Mouse (Mus musculus): ENCODE data around the gene Sprr2a1.
"Not testable (repeated sequence)": the region's sequence is repeated elsewhere in the genome, so short reads cannot be mapped to it uniquely, and the experiment has no call there.

The Sprr2a1 gene

GRCm38 (mm10) chr3:92215569-92215968, at the start of gene Sprr2a1, which contains the start of gene Sprr2a2:
Gene Sprr2a1 (plus strand): TSS chr3:92215799.
Gene Sprr2a2 (plus strand): TSS chr3:92215920.
- not testable (repeated sequence) for DNase-seq

DNA sequence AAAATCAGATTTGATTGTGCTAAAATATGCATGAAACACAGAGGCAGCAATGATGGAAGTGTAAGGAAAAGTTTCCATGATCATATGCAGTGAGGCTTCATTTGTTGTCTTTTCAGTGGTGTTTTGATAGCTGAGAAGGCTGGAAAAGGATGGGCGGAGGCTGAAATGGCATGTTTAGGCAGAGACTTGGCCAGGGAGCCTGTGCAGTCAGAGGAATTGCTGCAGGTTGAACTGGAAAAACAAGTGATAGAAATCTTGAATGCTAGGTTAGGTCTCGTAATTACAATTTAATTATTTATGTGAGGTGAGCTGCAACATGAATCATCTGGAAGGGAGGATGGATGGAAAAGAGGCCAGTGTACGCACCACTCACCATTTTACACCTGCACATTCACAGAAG, 45.8 kb upstream of the Sprr2a1 start:
- DNase-seq = no peak

GRCm38 (mm10) chr3:92176880-92177279, 38.7 kb upstream of the Sprr2a1 start:
- no peak for DNase-seq

DNA sequence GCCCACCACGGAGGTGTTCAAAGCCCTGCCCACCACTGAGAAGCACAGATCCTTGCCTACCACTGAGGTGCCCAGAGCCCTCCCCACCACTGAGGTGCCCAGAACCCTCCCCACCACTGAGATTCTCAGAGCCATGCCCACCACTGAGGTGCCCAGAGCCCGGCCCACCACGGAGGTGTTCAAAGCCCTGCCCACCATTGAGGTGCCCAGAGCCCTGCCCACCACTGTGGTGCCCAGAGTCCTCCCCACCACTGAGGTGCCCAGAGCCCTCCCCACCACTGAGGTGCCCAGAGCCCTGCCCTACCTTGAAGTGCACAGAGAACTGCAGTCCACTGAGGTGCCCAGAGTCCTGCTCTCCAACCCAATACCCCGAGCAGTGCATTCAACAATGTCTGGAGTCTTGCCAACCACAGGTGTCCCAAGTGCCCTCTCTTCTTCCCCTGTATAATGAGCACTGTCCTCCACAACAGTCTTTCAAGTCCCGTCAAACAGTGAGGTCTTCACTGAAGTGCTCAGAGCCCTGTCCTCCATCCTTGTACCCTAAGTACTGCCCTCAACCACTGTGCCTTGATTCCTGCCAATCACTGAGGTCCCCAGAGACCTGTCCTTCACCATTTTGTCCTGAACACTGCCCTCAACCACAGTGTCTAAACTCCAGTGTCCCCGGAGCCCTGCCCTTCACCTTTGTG, 19.9 kb upstream of the Sprr2a1 start:
- DNase-seq = no peak

DNA sequence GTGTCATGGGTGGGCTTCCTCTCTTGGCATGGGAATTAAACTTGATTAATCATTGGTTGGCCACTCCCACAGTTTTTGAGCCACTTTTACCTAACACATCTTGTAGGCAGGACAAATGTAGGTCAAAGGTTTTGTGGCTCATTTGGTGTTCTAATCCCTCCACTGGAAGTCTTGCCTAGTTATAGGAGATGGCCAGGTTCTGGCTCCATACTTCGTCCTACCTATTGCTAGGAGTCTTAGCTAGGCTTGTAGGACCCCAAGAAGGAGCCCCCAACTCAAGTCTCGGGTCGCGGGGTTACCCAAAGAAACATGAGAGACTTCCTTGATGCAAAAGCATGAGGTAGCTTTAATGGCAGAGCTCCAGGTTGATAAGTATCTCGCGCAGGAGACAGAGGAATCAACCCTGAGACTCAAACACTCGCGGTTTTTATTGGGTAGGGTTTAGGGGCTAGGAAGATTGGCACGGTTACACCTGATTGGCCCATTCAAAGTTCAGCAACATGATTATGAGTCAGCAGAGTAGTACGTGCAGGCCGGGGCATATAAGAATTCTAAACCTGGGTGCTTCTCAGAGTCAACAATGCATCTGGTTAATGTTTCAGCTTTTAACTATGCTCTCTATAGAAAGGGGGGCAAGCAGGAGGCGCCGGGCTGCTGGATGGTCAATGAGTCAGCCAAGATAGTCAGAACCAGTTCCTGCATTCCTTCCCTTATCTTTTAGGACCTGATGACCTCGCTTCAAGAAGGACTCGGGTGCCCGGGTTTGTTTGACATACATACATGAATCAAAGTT, 4.3 kb upstream of the Sprr2a1 start:
- not testable (repeated sequence) for DNase-seq

DNA sequence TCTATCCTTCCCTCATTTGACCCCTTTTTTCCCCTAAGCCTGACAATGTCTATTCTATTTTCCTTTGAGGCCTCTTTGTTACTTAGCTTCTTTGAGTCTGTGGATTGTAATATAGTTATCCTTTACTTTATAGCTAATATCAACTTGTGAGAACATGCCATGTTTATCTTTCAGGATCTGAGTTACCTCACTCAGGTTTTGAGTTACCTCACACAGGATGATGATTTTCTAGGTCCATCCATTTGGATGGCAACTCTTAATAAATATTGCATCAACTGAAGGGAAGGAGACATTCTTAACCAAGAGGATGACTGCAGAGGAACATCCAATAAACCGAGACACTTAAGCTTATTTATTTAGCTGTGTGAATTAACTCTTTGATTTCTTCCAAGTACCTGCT, 3.5 kb upstream of the Sprr2a1 start:
- not testable (repeated sequence) for DNase-seq

- not testable (repeated sequence) for DNase-seq
Measured at GRCm38 (mm10) chr3:92213651-92214050, 1.9 kb upstream of the Sprr2a1 start.

GRCm38 (mm10) chr3:92219031-92219430, 3.4 kb downstream of the Sprr2a1 start:
- DNase-seq = not testable (repeated sequence)

DNA sequence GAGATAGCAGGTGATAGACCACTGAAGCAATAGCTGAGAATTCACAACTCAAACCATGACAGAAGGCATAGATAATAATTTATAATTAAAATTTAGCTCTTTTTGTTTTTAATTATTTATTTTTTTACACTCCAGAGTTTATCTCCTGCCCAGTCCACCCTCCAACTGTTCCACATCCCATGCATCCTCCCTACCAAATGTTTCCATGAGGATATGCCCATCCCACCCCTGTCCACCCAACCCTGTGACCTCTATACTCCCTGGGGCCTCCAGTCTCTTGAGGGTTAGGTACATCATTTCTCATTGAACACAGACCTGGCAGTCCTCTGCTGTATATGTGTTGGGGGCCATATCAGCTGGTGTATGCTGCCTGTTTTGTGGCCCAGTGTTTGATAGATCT, 8.1 kb downstream of the Sprr2a1 start:
- not testable (repeated sequence) for DNase-seq

DNA sequence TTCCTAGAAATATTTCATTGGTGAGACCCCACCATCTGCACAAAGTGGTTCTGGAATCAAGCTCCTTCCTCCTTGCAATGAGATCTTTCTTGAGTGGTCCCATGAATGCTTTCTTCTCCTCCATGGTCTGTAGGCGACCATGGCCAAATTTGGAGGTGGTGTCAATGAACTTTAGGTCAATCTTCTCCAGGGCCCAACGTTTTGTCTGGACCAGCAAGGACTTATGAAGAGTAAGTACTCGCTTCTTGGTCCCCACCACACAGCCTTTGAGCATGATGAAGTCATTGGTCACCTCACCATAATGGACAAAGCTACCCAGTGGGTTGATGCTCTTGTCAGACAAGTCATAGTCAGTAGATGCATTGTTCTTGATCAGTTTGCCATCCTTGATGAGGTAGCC, 11.8 kb downstream of the Sprr2a1 start:
- not testable (repeated sequence) for DNase-seq

DNA sequence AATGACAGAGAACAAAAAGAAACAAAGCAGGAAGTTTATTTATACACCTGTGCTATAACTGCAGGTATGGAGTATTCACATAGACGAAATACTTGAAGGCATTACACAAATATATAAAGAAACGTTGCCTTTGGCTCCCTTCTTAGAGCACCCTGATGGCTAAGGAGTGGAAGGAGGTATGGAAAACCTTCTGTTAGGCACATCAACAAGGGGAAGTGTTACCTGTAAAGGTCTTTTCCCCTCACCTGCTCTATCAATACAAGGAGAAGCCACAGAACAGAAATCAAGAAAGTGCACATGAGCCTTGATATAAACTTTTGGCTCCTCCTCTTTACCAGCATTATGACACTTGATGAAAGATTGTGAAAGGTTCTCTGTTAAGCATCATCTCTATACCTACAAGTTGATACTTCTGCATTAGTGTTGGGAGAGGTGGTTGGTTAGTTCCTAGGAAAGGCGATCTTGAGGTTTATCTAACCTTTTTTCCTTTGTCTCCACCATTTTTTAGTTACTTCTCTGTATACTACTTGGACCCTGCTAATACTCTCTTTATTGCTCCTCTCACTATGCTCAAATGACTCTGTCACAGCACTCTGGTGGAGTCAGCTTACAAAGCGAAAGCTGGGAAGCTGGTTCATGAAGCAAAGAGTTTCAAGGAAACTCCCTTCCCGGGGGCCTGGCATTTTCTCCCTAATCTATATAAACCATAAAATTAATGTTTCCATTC, 21.0 kb downstream of the Sprr2a1 start:
- not testable (repeated sequence) for DNase-seq

GRCm38 (mm10) chr3:92238736-92239135, 23.1 kb downstream of the Sprr2a1 start:
- not testable (repeated sequence) for DNase-seq

- DNase-seq = not testable (repeated sequence)
Measured at GRCm38 (mm10) chr3:92239197-92239596, 23.6 kb downstream of the Sprr2a1 start.

DNA sequence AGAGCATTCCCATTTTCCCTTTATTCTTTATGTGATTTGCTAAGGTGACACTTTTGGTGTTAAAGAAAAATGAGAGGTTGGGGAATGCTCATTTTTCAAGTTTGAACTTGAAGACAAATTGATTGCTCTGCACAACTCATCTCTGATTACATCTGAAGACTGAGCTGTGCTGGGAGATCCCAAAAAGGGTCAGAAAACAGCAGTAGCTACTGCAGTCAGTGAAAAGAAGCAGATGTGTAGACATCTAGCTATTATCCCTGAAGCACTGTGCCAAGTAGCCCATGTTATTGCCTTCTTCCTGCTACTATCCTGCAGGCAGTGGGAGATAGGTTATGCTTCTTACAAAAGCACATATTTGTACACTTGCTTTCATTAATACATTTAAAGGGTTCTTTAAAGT, 29.2 kb downstream of the Sprr2a1 start:
- DNase-seq = not testable (repeated sequence)

DNA sequence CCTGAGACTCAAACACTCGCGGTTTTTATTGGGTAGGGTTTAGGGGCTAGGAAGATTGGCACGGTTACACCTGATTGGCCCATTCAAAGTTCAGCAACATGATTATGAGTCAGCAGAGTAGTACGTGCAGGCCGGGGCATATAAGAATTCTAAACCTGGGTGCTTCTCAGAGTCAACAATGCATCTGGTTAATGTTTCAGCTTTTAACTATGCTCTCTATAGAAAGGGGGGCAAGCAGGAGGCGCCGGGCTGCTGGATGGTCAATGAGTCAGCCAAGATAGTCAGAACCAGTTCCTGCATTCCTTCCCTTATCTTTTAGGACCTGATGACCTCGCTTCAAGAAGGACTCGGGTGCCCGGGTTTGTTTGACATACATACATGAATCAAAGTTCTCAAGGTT, 30.6 kb downstream of the Sprr2a1 start:
- DNase-seq = not testable (repeated sequence)

- not testable (repeated sequence) for DNase-seq
Measured at GRCm38 (mm10) chr3:92248494-92248893, 32.9 kb downstream of the Sprr2a1 start.

- not testable (repeated sequence) for DNase-seq
Measured at GRCm38 (mm10) chr3:92250450-92250849, 34.9 kb downstream of the Sprr2a1 start.

DNA sequence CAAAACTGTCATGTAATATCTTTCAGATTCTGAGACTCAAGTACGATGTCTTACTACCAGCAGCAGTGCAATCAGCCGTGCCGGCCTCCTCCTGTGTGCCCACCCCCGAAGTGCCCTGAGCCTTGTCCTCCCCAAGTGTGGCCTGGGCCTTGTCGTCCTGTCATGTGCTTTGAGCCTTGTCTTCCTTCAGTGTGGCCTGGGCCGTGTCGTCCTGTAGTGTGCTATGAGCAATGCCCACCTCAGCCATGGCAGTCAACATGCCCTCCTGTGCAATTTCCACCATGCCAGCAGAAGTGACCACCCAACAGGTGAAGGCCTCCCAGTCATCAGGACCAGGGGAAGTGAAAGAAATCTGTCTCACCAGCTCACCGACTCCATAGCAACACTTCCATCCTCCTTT, 38.3 kb downstream of the Sprr2a1 start:
- DNase-seq = not testable (repeated sequence)

DNA sequence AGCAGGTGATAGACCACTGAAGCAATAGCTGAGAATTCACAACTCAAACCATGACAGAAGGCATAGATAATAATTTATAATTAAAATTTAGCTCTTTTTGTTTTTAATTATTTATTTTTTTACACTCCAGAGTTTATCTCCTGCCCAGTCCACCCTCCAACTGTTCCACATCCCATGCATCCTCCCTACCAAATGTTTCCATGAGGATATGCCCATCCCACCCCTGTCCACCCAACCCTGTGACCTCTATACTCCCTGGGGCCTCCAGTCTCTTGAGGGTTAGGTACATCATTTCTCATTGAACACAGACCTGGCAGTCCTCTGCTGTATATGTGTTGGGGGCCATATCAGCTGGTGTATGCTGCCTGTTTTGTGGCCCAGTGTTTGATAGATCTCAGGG, 42.9 kb downstream of the Sprr2a1 start:
- DNase-seq = not testable (repeated sequence)

GRCm38 (mm10) chr3:92263462-92263861, 47.9 kb downstream of the Sprr2a1 start:
- not testable (repeated sequence) for DNase-seq
